ENCODE assay signal across 23 mouse cellular contexts in the genomic region with DNA sequence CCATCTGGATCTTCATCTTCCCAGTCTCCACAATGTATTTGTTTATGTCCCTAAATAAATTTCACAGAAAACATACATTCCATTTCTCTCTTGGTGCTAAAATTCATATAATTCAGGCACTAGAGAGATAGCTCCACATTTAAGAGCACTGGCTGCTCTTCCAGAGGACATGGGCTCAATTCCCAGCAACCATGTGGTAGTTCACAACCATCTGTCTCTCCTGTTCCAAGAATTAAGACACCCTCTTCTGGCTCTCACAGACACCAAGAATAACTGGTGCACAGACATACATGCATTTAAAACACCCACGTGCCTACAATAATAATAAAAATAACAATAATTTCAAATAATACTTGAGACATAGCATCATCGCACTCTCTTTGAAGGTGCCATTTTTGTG.
DNase-seq lines count a peak whose midpoint lies in the region; ATAC-seq and TF ChIP-seq lines count a peak whose summit lies in the region.
"Had no signal": no experiment of that assay in that cellular context is flagged by ENCODE, and none has a peak within 500 bp of the region (broad histone marks: within the 10 kb centered on the region; RNA-seq: fewer than 3 reads in every experiment).

No protein-coding gene starts in this region.

- no peak for TF ChIP-seq CTCF in left cerebral cortex, adult 2 months (IDR thresholded peaks at IDR 0.05)

- intact Hi-C loops in left cerebral cortex, adult 2 months (cut with DNase I): no loop called here

- DNase-seq in cerebellum, adult 9-10 months: peak; percentile 4
- DNase-seq in frontal cortex, postnatal 25 days (ENCODE audit: low spot score in 2 of 2): no peak
- peak; percentile 32 for DNase-seq in brain, embryonic 18.5 days (ENCODE audit: low read depth, low spot score)
- DNase-seq in layer of hippocampus, postnatal 10 days (ENCODE audit: low spot score in 2 of 2): peak; percentile 16 to 24
- no peak for DNase-seq in left cerebral cortex, adult 2 months (ENCODE audit: extremely low spot score in 1 of 2, low spot score in 2 of 2)
- no peak for DNase-seq in ovary, postnatal 10 days (ENCODE audit: low spot score)
- DNase-seq: adrenal gland, adult 8-10 months; cerebellum, adult 11-12 months; gastrocnemius, postnatal 36 days; kidney, adult 2 months; kidney, postnatal 4 days; lung, adult 2 months; lung, postnatal 36 days; thymus, postnatal 36 days had no signal

- no peak for ATAC-seq in cerebellum, adult (ENCODE audit: insufficient number of reproducible peaks, low FRiP score, low TSS enrichment)
- peak; percentile 80 for ATAC-seq in frontal cortex, adult (ENCODE audit: low TSS enrichment)
- ATAC-seq: liver, embryonic 12.5 days; midbrain, embryonic 15.5 days; Patski had no signal

- no peak overlapping the region for H3K4me3 ChIP-seq in left cerebral cortex, adult 2 months
- H3K4me3 ChIP-seq: embryonic facial prominence, embryonic 13.5 days; hindbrain, embryonic 10.5 days; limb, embryonic 12.5 days; liver, embryonic 12.5 days; midbrain, embryonic 15.5 days; neural tube, embryonic 15.5 days had no signal

- H3K27ac ChIP-seq in left cerebral cortex, adult 2 months: no peak overlapping the region
- H3K27ac ChIP-seq: embryonic facial prominence, embryonic 13.5 days; hindbrain, embryonic 10.5 days; limb, embryonic 12.5 days; liver, embryonic 12.5 days; midbrain, embryonic 15.5 days; neural tube, embryonic 15.5 days had no signal

Comparison
In these comparisons a context has a peak if more than half of its experiments do, and no peak if none do; other contexts are left out.
1. DNase-seq: peak in cerebellum, adult 9-10 months (single experiment), brain, embryonic 18.5 days (single experiment) and layer of hippocampus, postnatal 10 days (2 of 2); none in frontal cortex, postnatal 25 days (0 of 2), left cerebral cortex, adult 2 months (0 of 2) and ovary, postnatal 10 days (single experiment).